Mouse (Mus musculus) layer of hippocampus, postnatal 25 days (tissue): ENCODE results near the gene Ctnna3. TPM values are rescaled to one million over a fixed set of nuclear protein-coding genes. Genes with fewer than 3 reads are reported as not detected.
"Not testable (repeated sequence)": the region's sequence is repeated elsewhere in the genome, so short reads cannot be mapped to it uniquely, and the experiment has no call there.

Experiments
- DNase-seq, 2 experiments: peaks; one replicate each; pipeline ENCODE4 v3.0.0; 2022; ENCODE audit warnings: mixed read lengths in 2 of 2, low spot score in 1 of 2; ENCODE audit errors: extremely low spot score in 1 of 2
- total RNA-seq, 2 experiments: library from RNA; stranded (reverse); gene quantifications; 2 replicates each; pipeline ENCODE4 v1.2.3; 2021

The Ctnna3 gene
- total RNA-seq, 2 experiments from 2014 or later = 1.5 to 1.7 TPM

DNA sequence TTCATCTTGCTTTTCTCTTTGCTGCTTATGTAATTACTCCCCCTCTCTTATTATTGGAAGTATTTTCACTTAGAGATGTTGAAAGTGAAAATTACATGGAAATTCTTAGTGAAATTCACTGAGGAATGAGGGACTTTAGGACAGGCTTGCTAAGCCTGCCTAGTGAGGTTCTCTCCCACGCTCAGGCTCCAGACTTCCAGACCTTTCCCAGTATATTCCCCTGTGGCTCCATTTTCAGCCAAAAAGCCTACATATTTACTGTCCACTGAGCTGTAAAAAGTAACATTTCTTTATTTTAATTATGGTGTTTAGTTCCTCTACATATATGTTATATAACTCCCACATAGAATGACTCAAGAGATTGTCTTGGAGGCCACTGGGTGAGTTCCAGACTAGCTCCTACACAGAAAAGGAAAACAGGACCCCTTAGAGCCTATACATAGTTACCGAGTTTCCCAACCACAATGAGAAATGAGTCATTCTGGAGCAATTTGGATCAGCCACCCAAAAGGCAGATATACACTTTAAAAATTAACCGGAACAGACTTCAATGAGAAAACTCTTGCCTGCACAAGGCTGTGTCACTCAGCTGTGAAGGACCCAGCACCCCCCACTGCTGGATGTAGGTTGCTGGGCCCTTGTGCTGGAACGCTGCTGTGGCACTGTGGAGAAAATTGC lies 912.9 kb downstream of the Ctnna3 start:
- no peak for DNase-seq

GRCm38 (mm10) chr10:64373288-64373687 lies 943.4 kb downstream of the Ctnna3 start:
- no peak for DNase-seq

DNA sequence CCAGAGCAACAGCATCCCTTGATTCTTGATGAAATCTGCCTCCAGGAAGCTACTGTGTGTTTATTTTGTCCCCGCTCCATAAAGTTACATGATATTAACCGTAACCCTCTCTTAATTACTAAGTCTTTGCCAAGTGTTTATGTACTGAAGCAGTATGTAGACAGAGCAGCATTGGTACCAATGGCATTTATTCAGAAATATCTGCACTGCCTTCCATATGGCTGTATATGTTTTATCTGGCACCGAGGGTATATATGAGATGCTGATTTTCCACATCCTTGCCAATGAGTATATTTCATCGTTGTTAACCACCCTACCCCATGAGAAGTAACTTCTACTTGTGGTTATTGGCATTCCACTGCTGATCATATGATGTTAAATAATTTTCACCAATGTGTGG lies 947.9 kb downstream of the Ctnna3 start:
- DNase-seq = no peak

DNA sequence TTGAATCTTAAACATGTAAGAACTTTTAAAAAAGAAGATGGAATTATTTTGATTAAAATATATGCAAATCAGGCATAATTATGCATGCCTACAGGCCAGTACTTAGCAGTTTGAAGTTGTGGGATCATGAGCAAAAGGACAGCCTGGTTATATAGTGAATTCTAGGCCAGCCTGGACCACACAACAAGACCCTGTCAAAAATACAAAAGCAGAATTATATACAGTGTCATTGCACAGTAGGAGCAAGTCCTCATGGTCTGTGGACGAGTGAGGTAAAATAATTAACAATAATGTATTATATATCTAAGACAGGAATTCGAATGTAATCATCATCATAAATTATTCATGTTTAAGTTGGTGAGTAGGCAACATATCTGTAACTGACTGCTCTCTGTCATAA lies 966.7 kb downstream of the Ctnna3 start:
- no peak for DNase-seq

DNA sequence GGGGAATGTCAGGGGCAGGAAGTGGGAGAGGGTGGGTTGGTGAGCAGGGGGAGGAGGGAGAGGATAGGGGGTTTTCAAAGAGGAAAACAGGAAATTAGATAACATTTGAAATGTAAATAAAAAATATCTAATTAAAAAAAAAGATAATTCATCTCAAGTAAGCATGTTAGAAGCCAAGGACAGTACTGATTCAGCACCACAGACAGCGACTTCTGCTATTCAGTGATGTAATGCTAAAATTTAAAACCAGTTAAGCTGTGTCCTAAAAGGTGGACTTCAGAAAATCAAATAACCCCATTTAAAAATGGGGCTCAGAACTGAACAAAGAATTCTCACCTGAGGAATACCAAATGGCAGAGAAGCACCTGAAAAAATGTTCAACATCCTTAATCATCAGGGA lies 988.5 kb downstream of the Ctnna3 start:
- not testable (repeated sequence) for DNase-seq

- DNase-seq = no peak
These were observed 1008.8 kb downstream of the Ctnna3 start for GRCm38 (mm10) chr10:64438736-64439135.

DNA sequence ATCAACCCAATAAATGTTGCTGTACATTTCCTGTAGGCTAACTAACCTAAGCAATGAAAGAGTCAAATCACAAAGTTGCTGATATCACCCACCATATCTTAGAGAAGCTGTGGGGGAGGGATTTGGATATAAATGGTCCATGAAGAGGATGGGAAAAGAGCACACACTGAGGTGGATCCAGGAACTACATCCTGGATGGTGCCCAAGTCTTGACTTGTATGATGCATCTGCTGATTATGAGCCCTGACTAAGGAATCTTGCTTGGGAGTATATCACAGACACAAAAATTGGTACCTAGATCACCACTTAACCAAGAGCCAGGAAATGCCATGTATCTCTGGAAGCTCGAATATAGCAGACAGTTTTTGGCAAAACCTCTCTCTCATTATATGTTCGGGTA lies 1018.7 kb downstream of the Ctnna3 start:
- DNase-seq = no peak

- DNase-seq = no peak
These were observed 1053.4 kb downstream of the Ctnna3 start for GRCm38 (mm10) chr10:64483281-64483680.

DNA sequence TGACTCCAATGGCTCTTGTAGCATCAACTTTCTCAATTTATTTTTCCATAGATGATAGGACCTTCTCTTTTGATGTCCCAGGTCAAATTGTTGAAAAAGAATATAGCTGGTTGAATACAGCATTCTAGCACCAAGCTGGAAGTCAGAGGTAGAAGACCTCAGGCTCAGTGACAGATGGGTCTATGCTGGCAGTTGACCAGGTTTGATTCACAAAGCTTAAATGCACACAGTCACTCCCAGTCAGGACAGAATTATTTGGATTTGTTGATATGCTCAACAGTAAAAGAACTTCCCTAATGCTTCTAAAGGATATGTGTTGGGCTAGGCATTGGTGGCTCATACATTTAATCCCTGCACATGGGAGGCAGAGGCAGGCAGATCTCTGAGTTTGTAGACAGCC lies 1059.6 kb downstream of the Ctnna3 start:
- no peak for DNase-seq

DNA sequence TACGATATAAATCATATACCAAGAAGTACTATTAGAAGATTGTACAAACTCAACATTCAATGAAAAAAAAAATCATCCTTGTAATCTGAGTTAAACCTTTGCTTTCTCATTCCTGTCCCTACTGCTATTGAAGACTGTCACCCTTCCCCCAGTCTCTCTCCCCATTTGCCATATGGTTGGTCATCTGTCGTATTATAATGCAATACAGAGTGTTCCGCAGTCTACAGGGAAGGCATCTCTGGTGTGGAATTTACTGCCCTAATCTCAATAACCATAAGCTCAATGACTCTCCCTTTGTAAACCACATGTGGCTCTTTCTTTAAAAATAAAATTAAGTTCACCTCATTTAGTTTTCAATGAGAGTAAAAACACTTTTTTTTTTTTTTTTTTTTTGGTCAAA lies 1113.7 kb downstream of the Ctnna3 start:
- DNase-seq = no peak

- no peak for DNase-seq
These were observed 1114.5 kb downstream of the Ctnna3 start for GRCm38 (mm10) chr10:64544389-64544788.

DNA sequence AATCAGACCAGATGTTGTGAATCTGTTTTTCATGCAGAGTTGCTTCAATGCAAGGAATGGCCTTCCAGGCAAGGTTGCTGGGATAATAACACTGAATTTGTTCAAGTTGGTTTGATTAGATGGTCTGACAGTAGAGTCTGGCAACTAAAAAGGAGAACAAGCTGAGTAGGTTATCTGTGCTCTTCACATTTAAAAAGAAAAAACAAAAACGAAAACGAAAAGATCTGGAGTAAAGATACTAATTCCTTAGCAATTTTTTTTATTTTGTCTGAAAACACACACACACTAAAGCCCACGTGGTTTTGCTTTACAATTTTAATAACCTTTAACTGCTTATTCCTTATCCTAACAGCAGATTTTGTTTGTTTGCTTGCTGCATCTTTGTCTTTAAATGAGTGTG lies 1141.4 kb downstream of the Ctnna3 start:
- DNase-seq = no peak

DNA sequence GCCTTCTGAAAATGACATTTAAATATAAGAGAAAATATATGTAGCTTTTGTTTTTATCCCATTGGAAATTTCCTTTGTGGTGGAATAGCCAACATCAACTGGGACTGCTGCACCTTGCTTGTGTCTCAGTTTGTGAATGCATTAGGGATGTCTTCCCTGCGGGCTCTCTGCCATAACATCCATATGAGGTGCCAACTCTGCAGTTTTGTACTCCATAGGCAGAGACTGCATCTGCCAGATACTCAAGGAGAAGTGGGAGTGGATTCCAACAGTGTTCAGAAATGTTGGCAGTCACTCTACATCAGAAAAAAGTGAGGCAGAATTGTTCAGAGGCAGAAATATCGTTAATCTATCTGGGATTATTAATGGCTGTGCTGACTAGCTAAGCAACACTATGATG lies 1158.2 kb downstream of the Ctnna3 start:
- peak in 1 of 2 experiments; percentile 8 for DNase-seq

DNA sequence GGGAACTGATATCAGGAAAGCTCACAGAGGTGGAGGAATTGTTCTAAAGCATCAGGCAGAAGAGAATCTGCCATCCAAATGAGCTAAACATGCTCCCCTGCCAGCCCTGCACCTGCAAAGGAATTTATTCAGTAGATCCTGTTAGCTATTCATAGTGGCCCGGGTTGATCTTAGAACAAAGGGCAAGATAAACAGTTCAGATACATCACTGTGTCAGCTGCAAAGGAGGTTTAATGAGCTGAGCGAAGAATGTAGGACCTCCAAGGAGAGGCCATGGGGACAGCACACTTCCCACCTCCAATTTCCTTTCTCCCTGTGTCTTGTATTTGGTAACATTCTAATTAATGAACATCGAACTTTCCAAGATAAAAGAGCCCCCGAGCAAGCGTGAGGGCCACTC lies 1206.9 kb downstream of the Ctnna3 start:
- DNase-seq = no peak

DNA sequence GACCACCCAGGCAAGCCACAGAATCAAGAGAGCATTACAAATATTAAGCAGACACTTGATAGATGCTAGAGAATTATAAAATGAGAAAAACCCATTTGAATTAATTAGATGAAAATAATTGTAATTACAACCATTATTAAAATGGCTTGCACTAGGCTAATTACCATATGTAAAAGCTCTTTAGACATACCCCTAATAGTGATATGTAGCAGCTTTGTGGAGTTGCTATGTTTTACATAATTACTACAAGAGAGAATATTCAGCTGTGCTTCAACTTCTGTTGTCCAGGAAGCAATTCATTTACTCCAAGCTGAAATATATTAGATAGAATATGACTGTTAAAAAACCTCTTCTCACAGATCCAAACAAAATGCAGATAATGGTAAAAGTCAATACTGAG lies 1209.2 kb downstream of the Ctnna3 start:
- DNase-seq = no peak

GRCm38 (mm10) chr10:64641093-64641492 lies 1211.2 kb downstream of the Ctnna3 start:
- no peak for DNase-seq

DNA sequence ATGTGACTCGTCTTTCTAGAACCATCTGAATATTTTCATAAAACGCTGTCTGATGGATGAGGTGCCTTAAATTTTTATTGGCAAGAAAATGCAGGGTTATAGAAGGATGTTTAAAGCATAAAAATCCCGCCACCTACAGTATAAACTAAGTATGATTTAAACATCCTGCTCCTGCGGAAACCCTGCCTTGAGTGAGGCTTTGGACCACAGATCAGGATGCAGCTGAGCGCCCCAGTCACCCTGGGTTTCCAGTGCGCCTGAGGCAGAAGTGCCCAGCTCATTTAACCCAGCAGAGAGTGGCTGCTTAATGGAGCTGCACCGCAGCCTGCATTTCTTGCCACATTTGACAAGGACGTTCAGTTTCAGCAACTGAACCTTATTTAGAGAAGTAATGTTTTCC lies 1211.7 kb downstream of the Ctnna3 start:
- DNase-seq = no peak

- no peak for DNase-seq
These were observed 1214.1 kb downstream of the Ctnna3 start for GRCm38 (mm10) chr10:64643976-64644375.

GRCm38 (mm10) chr10:64661190-64661589 lies 1231.3 kb downstream of the Ctnna3 start:
- no peak for DNase-seq

DNA sequence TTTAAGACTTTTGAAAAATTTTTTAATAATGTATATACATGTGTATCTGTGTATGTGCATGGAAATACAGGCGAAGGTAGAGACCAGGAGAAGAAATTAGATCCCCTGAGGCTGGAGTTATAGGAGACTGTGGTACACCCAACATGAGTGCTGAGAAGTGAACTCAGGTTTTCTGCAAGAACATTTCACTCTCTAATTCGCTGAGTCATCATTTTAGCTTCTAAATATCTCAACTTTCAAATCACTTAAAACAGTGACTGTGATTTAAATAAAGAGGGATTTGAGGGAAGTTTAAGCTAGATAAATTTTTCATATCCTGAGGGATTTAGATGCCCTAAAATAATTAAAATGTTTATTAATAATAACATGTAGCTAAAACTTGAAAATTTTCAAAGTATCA lies 1241.6 kb downstream of the Ctnna3 start:
- DNase-seq = no peak

- no peak for DNase-seq
These were observed 1245.9 kb downstream of the Ctnna3 start for GRCm38 (mm10) chr10:64675796-64676195.

- DNase-seq = no peak
These were observed 1280.1 kb downstream of the Ctnna3 start for GRCm38 (mm10) chr10:64710017-64710416.

GRCm38 (mm10) chr10:64718036-64718435 lies 1288.1 kb downstream of the Ctnna3 start:
- peak in 1 of 2 experiments; percentile 10 for DNase-seq
